Mouse (Mus musculus) fat pad, adult 2 months (tissue): ENCODE data around the gene Tmem182.

Experiments used
- DNase-seq: peaks from one replicate; pipeline ENCODE4 v3.0.0-alpha.2; 2011; ENCODE audit warnings: low read depth, low spot score; ENCODE audit errors: extremely low read depth

The Tmem182 gene

DNA sequence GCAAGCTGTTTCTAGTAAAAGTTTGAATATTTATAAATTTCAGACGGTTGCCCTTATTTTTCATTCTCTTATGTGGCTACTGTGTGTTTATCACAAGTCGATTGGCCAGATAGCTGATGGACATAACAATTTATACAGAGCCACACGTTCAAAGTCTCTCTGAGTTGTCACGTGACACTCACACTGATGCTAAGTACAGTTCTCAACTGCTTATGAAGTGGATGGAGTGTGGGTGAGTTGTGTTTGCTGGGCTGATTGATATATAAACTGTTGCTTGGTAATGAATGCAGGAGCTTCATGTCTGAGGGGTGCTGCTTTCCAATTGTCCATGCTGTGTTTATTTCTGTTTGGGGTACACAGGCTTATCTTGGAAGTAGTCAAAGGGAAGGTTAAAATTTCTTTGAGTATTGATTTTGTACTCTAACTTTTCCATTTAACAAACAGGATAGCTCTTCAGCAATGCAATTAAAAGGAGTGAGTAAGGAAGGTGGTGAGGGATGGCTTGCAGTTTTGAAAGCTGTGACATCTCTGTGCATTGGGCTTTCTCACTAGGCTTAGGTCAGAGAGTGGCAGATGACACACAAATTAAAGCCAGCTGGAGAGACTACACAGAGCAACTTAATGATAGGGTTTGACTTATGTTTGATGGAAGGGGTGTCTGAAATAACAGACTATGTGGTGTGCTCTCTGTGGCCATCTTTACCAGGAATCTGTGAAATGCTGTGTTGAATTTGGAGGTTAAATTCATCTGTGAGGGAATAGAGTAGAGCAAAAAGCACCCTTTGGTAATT, 51.6 kb downstream of the Tmem182 start:
- DNase-seq: no peak

DNA sequence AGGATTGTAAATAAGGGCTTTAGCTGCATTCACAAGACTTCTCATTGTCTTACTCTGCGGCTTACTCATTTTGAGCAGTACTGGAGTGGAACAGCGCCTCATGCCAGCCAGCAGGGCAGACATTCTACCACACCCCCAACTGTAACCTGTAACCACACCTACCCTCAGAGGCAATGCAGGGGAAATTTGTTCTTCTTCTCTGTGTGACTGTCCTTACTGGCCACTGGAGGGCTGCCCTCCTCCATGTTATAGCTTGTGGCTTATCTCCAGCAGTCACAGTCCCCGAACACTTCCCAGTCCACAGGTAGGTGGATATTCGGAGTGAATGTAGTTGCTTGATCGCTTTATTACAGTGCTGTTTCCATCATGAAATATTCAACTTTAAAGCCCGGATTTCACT, 59.6 kb downstream of the Tmem182 start:
- no peak for DNase-seq

DNA sequence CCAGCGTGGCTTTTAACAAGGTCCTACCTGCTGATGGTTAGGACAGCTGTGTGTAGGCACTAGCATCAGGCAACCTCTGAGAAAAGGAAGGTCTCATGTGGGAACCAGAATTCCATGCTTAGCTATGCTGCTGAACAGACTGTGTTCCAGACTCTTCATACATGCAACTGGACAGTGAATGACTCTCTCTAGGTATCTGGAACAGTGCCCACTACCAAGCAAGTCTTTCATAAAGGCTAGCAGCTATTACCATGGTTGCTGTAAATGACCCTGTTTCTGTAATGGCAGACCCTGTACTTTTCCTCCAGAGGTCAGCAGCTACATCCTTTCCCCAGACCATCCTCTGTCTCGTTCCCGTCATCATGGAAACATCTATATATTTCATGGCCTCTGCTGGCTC, 61.7 kb downstream of the Tmem182 start:
- DNase-seq: no peak

DNA sequence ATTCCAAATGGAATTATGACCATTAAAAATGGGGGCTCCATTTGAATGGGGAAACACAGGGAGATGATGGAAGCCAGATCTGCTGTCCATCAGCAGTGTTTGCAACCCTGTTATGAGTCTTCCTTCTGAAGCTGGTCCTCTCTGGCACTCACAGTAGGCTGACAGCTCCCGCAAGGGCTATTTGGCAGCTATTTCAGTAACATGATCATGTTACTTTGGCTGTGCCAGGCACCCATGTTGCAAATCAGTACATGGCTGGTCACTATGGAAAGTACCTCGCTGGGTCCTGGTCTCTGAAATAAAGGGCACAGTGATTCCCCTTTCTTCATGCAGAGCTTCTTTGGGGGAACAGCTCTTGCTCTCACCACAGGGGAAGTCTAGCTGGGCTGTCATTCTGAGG, 62.2 kb downstream of the Tmem182 start:
- no peak for DNase-seq

DNA sequence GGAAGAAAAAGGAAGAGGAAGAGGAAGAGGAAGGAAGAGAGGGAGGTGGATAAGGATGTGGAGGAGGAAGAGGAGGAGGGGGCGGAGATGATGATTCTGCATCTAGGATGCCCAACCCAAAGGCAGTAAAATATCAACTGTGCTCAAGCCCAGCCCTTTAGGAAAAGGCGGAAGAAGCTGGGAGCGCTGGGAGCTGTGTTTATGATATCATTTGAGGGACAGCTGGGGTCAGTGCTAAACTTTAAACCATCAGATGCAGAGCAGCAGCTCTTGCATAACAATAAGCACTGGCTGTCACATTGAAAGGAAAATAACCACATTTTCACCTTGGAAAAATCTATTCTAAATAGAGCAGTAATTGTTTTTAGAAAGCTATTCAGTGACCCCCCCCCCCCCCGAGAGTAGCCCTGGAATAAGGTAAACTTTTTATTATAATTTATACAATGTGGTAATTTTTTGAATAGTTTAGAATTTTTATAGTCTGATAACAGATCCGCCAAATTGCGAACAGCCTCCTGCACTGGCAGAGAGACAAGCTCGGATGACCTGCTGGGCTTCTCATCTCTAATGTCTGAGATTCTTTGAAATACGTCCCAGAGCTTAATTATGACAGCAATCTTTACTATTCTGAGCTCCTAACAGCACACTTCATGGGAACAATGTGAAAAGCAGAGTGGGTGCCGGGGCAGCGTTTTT, 68.5 kb downstream of the Tmem182 start:
- DNase-seq: no peak

DNA sequence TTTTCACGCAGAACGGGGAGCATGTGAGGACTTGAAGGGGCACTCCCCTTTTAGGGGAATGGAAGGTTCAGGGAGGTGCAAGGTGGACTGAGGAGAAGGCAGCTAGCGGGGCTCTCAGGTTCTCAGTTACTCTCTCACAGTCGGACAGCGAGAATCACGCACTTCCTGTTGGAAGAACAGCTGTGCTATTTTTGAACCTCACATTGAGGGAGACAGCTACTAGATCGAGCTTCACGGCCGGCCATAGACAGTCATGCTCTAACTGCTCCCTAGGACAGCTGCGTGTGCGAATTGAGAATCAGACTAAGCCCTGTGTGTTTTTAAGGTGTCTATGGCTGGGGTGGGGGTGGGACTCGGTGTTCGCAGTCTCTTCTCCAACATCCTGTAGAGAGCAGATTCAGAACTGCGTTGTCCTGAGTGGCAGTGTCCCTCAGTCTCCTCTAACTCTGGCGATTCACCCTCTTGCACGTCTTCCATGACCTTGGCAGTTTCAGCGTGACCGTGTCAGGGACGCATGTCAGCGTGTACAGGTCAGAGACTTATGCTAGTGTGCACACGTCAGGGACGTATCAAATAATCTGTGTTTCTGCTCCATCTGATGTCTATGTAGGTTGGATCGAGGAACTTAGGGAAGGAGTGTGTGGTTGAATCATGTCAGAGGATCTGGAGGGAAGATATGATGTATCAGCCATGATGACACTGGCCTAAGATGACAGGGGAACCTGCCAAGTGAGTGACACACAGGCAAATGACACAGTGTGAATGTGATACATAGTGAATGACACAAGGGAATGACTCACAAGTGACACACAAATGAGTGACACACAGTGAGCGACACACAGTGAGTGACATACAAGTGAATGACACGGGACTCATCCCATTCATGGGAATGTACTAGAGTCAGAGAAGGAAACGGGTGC, 69.3 kb downstream of the Tmem182 start:
- no peak for DNase-seq

DNA sequence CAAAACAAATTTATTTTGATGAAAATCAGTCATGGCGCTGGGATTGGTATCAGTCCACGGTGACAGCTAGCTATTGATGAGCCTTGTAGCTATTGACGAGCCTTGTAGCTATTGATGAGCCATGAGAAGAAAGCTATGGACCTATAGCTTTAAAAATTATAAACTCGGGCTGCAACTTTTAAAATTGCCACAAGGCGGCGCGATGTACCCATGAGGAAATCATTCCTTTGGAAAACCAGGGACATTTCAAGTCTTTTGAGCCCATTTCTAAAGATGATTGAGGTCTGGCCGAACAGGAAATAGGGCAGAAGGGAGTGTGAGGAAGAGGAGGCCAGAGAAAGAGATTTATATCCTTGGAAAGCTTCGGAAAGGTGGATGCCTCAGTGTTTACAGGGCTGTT, 73.7 kb downstream of the Tmem182 start:
- no peak for DNase-seq

DNA sequence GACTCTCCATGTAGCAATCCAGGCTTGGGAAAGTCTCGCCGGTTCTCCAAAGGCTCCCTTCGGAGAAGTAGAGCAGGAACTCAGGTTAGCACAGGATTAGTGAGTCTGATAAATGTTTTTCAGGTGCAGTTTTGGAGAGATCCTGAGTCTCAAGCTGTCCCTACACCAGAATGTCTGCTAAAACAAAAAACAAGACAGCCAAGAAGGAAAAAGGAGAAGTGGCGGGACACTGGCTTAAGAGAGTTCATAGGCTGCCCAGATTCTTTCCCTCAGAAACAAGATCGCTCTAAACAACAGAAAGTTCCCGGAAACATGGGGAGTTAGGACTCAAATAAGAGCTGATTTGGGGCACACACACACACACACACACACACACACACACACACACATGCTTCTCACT, 74.1 kb downstream of the Tmem182 start:
- no peak for DNase-seq

DNA sequence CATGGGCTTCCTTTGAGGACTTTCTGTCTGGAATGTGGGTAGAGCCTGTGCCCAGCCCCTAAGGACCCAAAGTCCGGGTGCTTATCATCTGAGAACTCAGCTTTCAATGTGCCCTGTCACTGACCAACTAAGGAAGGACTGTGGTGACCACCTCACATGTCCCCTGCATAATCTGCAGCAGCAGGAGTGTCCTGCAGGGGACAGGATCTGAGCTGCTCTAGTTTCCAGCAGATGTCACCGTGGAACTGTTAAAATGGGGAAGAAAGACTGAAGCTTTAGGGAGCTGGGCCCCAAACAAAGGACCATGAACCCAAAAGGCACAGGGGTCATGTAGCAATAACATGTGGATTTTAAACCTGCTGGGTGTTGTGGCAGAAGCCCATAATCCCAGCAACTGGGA, 75.1 kb downstream of the Tmem182 start:
- DNase-seq: no peak

DNA sequence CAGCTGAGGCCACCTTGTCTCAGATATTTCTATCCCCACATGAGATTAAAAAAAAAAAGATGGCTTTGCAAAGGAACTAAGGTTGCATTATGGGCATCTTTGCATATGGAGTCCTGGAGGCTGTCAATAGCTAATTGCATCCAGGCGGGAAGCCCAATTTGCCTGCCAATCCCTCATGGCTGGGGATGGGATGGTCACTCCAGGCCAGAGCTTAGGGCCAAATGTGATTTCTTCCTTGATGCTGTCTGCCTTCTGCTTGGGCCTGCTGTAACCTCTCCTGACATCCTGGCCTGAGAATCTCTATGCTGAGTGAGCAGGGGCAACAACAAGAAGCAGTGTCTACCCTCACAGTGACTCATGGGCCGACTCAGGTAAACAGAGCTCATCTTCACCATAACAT, 78.5 kb downstream of the Tmem182 start:
- no peak for DNase-seq

DNA sequence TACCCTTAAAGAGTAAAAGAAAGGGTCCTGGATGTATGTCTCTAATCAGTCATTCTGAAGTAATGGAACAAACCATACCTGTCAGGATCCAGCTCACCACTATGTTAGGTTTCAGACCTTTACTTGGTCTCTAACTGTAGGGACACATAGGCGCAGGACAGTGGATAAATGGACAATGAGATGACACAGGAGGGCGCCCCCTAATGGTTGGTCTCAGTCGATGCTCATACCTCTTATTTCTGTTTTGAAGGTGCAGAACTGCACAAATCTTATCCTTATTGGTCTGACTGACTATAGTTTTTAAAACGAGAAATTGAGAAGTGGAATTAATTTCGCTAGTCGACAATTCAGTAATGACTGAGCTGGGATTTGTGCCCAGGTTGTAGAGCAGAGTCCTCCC, 79.5 kb downstream of the Tmem182 start:
- DNase-seq: no peak

DNA sequence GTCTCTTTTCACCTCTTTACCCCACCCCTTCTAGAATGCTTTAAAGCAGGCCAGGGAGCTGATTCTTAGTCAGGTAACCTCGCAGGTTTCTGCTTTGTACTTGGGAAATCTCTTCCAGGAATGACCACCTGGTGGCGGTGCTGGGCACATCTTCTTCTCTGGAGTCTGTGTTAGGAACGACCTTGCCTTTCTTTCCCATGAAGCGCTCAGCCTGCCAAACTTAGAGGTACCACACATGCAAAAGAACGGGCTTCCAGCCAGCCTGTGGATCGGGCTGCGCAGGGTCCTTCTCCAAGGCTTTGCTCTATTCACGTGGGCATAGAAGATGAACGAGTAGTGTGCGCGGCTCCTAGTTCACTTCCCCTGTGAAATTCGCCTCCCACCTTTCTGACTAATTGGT, 82.3 kb downstream of the Tmem182 start:
- DNase-seq: no peak

DNA sequence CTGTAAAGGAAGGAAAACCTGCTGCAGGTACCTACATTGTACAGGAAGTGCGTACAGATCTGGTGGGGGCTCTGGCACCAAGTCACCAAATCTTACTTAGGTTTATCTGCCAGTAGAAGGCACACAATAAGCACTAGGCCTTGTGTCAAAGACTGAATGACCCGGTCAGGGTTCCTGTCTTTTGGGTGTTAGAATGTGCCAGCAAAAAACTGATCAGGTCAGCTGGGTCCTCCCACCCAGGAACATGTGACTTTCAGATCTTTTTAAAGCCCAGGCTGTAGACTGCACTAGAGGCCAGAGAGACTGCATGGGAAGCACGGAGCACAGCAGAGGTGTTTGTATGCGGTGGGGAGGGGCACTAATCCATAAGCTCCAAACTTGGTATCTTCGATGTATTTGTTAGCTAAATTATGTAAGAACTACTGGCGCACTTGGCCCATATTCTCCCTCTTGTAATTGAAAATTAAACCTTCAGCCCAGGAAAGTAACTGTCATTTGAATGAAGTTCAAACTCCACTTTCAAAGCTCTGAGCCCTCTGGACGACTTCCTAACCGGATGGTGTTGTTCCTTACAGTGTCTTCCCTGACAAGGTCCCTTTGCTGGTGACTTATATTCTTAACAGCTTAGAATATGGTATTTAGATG, 83.1 kb downstream of the Tmem182 start:
- no peak for DNase-seq

DNA sequence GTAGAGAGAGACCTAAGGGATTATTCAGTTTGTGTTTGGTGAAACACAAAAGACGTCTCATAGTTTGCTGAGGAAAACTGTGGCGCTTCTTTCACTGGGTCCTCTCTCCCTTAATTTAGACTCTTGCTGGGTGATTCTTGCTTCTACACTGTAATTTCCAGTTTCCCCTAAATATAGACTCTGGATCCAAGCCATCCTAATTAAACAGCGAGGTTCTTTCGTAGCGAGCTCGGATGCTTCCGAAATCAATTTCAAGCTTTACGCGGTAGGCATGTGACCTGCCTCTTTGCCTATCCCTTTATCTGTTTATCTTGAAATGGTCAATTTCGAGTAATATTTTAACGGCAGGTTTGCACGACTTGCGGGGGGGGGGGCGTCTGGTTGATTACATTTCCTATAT, 84.2 kb downstream of the Tmem182 start:
- no peak for DNase-seq

DNA sequence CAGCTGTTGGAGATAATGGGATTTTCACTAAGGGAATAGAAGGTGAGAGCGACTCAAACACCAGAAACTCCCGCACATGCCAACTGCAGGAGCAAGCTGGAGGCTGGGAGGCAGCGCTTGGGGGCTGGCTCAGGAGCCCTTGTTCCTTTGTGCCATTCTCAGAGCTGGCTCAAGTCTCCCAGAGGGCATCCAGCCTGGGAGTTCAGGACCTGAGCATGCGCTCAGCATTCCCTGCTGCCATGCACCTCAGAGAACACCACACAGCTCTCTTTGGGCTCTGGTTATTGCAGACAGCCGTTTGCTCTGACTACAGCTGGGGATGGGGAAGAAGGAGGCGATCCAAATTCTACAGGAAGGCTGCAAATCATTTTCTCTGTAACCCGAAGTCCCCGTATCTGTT, 84.8 kb downstream of the Tmem182 start:
- DNase-seq: no peak

DNA sequence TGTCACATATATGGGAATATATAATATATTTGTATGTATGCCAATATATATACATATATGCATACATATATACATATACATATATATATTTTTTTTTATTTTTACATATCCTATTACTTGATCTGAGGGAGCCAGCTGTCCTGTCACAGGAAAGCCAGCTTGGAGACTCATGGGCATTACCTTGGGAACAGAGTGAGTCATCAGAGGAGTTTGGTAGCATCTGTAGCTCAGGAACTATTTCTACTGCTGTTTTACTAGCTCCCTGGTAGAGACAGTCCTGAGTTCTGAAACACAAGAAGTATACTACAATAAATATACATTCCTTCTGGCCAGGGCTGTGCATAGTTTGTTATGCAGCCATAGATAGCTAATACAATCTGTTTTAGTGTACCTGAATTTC, 98.3 kb downstream of the Tmem182 start:
- no peak for DNase-seq
